Mouse (Mus musculus): Measurements from ENCODE around the gene Sart3.

The Sart3 gene

GRCm38 (mm10) chr5:113727238-113727637, 45.1 kb downstream of the Sart3 start:
- in situ Hi-C loops (cut with MboI): loop anchor here (25.0 kb wide), 1 partner anchor 365 kb away; the partner anchor contains the start of gene Aym1

GRCm38 (mm10) chr5:113726618-113727017, 45.7 kb downstream of the Sart3 start:
- in situ Hi-C loops (cut with MboI): loop anchor here (25.0 kb wide), 1 partner anchor 364 kb away; the partner anchor contains the start of gene Aym1

DNA sequence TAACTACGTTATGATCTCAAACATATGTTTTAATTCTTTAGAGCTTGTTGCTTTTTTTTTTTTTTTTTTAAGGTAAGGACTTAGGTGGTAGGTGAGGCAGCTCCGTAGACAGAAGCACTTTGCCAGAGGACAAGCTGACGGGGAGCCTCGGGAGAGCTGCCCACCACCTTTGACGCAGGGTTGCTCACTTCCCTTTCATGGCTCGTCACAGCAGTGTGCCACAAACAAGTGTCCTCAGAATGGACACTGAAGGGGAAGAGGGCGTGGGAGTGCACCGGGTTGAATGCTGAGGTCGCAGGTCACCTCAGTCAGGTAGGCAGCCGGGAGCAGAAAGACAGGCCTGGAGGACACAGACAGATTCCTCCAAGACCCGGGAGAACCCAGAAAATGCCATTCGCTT, 46.9 kb downstream of the Sart3 start:
- in situ Hi-C loops (cut with MboI): loop anchor here (25.0 kb wide), 1 partner anchor 363 kb away; the partner anchor contains the start of gene Aym1

DNA sequence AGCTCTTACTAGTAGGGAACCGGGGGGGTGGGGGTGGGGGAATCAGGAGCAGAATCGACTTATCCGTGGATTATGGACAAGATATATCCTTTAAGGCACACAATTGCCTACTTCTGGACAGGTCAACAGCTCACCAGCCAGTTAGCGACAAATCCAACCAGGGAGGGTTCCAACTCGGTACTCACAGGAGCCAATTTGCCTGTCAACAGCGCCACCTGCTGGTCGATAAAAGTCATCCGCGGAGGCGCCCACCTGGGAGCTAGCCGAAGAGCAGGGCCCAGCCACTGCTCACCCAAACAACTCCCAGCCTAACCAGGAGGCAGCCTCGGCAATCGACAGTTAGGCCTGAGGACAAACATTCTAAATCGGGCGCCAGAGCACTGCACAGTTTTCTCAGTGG, 47.9 kb downstream of the Sart3 start, which contains the start of gene 1700069L16Rik:
Gene 1700069L16Rik (minus strand): TSS at position 327 of the 400 bp plus-strand sequence.
- in situ Hi-C loops (cut with MboI): no loop called here

DNA sequence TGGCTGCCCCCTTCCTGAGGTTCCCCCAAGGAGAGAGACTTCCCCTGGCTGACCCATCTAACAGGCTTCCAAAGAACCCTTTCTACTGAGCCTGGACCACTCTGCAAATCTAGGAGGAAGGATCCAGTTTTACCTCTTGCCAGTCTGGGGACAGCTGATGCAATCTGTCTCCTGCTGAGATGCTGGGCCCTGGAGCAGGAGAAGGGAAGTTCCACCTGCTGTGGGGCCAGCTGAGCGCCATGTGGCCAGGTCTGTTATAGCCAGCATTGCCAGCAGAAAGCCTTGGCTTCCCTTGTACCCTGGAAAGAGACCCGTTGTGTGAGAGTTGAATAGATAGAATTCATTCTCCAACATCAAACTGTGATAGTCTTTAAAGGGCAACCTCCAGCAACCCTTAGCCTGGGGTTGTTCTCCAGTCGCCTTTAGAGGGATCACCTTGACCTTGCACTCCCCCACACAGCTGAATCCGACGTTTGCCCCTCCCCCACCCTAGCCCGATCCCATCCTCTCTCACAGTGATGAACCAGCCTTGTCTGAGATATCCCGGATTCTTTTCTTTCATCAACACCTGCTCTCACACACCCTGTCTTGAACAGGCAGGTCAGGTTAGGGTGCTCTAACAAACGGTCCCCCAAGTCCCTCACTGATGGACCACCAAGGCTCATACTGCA, 48.6 kb downstream of the Sart3 start:
- in situ Hi-C loops (cut with MboI): no loop called here

DNA sequence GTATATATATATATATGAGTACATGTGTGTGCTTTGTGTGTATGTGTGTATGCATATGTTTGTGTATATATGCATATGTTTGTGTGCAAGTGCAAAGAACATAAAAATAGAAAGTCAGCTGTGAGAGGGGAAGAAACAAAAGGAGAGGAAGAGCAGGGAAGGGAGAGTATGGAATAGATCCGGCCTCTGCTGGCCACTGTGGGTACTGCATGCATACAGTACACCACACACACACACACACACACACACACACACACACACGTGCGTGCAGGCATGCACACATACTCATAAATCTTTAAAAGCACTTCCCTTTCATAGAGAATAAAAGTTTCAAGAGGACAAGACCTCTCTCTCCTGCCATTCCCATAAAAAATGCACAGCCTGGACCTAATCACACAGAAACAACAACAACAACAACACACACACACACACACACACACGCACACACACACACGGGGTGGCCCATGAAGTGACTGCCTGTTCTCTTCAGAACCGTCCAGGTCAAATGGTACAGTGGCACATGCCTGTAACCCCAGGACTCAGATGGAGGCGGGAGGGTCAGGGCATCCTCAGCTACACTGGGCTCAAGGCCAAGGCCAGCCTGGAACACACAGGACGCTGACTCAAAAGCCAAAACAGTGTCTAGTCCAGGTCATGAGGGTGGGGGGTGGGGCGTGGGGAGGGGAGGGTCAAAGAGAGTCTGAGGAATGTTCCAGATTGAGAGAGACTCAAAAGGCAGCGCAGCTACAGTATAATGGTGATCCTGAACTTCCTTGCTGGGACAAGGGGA, 49.9 kb downstream of the Sart3 start:
- in situ Hi-C loops (cut with MboI): no loop called here

DNA sequence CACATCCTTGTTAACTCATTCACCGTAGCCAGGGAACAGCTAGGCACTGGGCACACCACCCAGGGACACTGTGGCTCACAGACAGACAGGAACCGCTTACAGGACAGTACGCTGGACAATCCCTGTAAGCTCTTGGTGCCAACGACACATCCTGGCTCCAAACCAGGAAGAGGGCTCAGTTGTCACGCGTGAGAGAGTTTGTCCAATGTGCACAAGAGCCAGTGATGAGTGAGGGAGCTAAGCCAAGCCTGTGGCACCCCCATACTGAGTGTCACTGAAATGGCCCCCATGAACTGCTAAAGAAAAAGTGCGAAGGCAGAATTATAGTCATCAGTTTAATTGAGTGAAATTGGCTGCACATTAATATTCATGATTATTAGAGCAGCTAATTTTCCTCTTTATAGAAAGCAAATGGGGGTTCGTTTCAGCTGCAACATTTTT, 53.1 kb downstream of the Sart3 start:
- in situ Hi-C loops (cut with MboI): no loop called here

- in situ Hi-C loops (cut with MboI): no loop called here
These were observed 55.5 kb downstream of the Sart3 start for GRCm38 (mm10) chr5:113716581-113717388.

- in situ Hi-C loops (cut with MboI): no loop called here
These were observed 59.4 kb downstream of the Sart3 start for GRCm38 (mm10) chr5:113712861-113713260.

DNA sequence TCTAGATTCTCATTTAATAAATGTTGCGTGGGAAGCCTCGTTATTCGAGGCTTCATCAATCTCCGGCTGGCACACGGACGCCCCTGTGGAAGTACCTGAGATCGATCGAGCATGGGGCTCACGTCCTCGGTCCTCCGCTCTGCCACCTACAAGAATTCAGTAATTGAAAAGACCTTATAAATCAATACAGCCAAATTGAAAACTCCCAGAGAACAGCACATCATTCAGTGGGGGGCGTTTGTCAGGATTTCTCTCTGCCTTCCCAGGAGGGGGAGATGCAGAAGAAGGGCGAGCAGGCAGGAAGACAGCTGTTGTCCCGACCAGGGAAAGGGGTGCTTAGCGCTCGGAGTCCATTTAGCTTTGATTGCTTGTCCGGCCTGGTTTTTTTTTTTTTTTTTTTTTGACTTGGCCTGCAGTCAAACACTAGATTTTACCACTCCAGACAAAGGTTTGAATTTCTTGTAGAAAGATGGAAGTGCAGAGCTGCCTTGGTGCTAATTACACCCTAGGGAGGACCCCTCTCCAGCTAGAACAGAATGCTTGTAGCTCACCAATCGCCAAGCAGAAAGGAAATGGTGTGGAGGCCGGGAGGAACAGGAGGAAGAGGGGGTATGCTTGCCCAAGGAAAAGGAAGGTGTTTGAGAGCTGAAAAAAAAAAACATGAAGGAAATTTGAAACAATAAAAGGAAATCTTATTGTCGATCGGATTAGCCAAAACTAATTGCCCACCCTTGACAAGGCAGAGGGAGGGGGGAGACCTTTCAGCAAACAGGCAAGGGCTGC, 68.3 kb downstream of the Sart3 start:
- in situ Hi-C loops (cut with MboI): no loop called here

DNA sequence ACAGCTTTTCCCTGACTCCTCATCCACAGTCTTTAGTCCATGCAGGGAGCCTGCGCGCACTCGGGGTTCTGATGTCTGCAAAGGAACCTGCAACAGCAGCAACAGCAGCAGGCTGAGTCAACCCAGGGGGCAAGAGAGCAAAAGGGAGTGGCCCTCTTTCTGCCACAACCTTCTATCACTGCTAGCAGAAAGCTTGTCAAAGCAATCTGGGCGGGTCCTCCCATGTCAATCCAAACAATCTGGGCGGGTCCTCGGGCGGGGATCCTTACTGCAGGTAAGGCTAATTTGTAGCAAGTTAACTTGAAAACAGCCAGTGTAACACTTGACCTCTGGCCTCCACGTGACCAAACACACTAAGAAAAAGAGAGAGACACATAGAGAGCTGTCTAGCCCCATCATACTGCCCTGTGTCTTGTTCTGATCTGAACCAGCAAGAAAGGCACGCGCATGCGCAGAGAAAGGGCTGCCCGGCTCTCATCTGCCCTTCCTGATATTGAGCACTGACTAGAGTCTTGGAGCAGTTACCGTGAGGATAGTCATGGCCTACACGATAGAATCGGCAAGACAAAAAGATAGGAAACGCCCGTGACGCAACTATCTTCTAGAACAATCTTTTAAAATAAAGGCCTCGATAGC, 71.8 kb downstream of the Sart3 start:
- in situ Hi-C loops (cut with MboI): no loop called here

GRCm38 (mm10) chr5:113694415-113694814, 77.9 kb downstream of the Sart3 start:
- in situ Hi-C loops (cut with MboI): no loop called here

DNA sequence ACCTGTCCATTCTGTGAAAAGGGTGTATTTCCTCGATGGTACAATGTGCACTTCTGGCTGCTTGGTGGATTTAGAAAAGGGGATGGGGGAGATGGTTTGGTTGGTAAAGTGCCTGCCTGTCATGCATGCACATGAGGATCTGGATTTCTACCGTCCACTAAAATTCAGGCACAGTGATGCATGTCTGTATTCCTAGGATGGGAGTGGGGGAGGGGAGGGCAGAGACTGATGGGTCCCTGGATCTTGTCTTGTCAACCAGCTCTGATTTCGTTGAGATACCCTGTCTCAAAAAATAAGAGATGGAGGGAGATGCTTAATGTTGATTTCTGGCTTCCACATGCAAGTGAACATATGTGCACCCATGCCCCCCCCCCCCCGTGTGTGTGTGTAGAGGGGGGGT, 78.3 kb downstream of the Sart3 start:
- in situ Hi-C loops (cut with MboI): no loop called here

GRCm38 (mm10) chr5:113693196-113693755, 79.0 kb downstream of the Sart3 start:
- in situ Hi-C loops (cut with MboI): no loop called here
